Mouse (Mus musculus) MEL (cell line): ENCODE measurements around the gene Wfdc16.

Source experiments
- CTCF ChIP-seq, 3 experiments: IDR thresholded peaks in 2 of 3; conservative IDR thresholded peaks in 1 of 3; 2 replicates each; pipeline ENCODE4 v1.5.1; 2011 to 2012; ENCODE audit warnings: low read length in 3 of 3, low read depth in 2 of 3, mild to moderate bottlenecking in 2 of 3, improper control_type of control experiment in 1 of 3, inconsistent platforms in 1 of 3, mixed read lengths in 1 of 3, moderate library complexity in 1 of 3; ENCODE audit not compliant: control insufficient read depth in 1 of 3, insufficient read depth in 1 of 3, poor library complexity in 1 of 3, severe bottlenecking in 1 of 3
- MAFK ChIP-seq: IDR thresholded peaks from 2 replicates; pipeline ENCODE4 v1.6.1; 2011; ENCODE audit warnings: low read depth, mild to moderate bottlenecking, low read length, improper control_type of control experiment, borderline replicate concordance
- POLR2A ChIP-seq, 2 experiments: IDR thresholded peaks; 2 replicates each; pipeline ENCODE4 v1.6.1; 2011 to 2012; ENCODE audit warnings: low read length in 2 of 2, mild to moderate bottlenecking in 2 of 2, control low read depth in 1 of 2, improper control_type of control experiment in 1 of 2, low read depth in 1 of 2, moderate library complexity in 1 of 2; ENCODE audit not compliant: control insufficient read depth in 1 of 2, insufficient read depth in 1 of 2, poor library complexity in 1 of 2
- USF1 ChIP-seq: IDR thresholded peaks from 2 replicates; pipeline ENCODE4 v1.6.1; 2014; ENCODE audit warnings: low read depth, mild to moderate bottlenecking, inconsistent platforms, low read length, improper control_type of control experiment, moderate library complexity

DNA sequence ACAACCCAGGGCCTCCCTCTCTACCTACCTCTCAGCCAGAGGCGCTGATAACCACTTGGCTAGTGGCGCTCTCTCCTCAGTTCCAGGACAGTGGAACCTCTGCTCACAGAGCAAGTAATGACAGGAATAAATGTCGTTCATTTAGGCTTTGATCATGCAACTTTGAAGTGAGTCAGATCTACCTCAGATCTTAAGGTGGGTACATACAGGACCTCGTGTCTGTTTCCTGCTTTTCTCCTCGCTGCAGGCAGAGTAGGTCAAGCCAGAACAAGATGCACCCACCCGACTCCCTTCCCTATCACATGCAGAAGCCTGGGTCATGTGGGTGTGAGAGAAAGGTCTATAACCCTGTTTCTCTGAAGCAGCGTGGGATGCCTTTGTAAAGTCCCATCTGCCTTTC, 35.4 kb upstream of the Wfdc16 start, which contains the start of gene Wfdc11:
- TF ChIP-seq MAFK, result no peak
- TF ChIP-seq POLR2A (IDR thresholded peaks at IDR 0.05; ENCODE audit: control insufficient read depth in 1 of 2, insufficient read depth in 1 of 2, low read depth in 1 of 2, low read length in 2 of 2, poor library complexity in 1 of 2), result no peak
- TF ChIP-seq CTCF (IDR thresholded peaks at IDR 0.05 in 2 of 3, conservative IDR thresholded peaks at IDR 0.05 in 1 of 3; ENCODE audit: control insufficient read depth in 1 of 3, insufficient read depth in 1 of 3, low read depth in 2 of 3, low read length in 3 of 3, poor library complexity in 1 of 3, severe bottlenecking in 1 of 3), result no peak
- TF ChIP-seq USF1, result no peak
